Mouse (Mus musculus) gastrocnemius, postnatal 14 days (tissue): Measurements from ENCODE around the gene Vmn1r115. TPM values are rescaled to one million over a fixed set of nuclear protein-coding genes. Genes with fewer than 3 reads are reported as not detected.
"Not testable (repeated sequence)": the region's sequence is repeated elsewhere in the genome, so short reads cannot be mapped to it uniquely, and the experiment has no call there.

Experiments
- DNase-seq: peaks from one replicate; pipeline ENCODE4 v3.0.0; 2021; ENCODE audit warnings: mixed read lengths
- intact Hi-C: fragments of 180-260 bp; cut with DNase I; formaldehyde crosslinking; loops from one replicate; pipeline ENCODE4 v1.15.1; 2025; ENCODE audit warnings: low total_unique reads
- long read RNA-seq, 2 experiments: library from polyadenylated mRNA; stranded (forward); transcript quantifications; one replicate each; pipeline ENCODE4 v2.0.0; 2021
- total RNA-seq, 2 experiments: library from RNA; stranded (reverse); gene quantifications; 2 replicates each; pipeline ENCODE4 v1.2.3; 2021

The Vmn1r115 gene
- not detected for total RNA-seq
- long read RNA-seq, experiment 1: 0 reads
- long read RNA-seq, experiment 2: 0 reads

- DNase-seq, intact Hi-C loops: not testable (repeated sequence)
These were observed at the start of gene Vmn1r115 for GRCm38 (mm10) chr7:20844885-20845284. Vmn1r115 (minus strand) TSS chr7:20844985.

GRCm38 (mm10) chr7:20884021-20884420, 39.2 kb upstream of the Vmn1r115 start, which contains the start of gene Vmn1r117:
Vmn1r117 (minus strand) TSS chr7:20884121.
- DNase-seq, intact Hi-C loops: not testable (repeated sequence)

- intact Hi-C loops, DNase-seq: not testable (repeated sequence)
These were observed 27.2 kb upstream of the Vmn1r115 start, which contains the start of gene Vmn1r116 for GRCm38 (mm10) chr7:20871956-20872355. Vmn1r116 (plus strand) TSS chr7:20872256.

GRCm38 (mm10) chr7:20812086-20812485, 32.7 kb downstream of the Vmn1r115 start, which contains the start of gene Vmn1r114:
Vmn1r114 (minus strand) TSS chr7:20812186.
- DNase-seq, intact Hi-C loops: not testable (repeated sequence)

Other genes with a start within 250 kb of the Vmn1r115 start
- not detected for gene Gm4513, start 246.0 kb downstream of the Vmn1r115 start, total RNA-seq
- not detected for gene Vmn1r107, start 176.1 kb downstream of the Vmn1r115 start, total RNA-seq
- not detected for gene Vmn1r111, start 141.8 kb downstream of the Vmn1r115 start, total RNA-seq
- not detected for gene Gm10668, start 114.4 kb downstream of the Vmn1r115 start, total RNA-seq
- not detected for gene Vmn1r112, start 73.8 kb downstream of the Vmn1r115 start, total RNA-seq
- gene Vmn1r113, start 57.7 kb downstream of the Vmn1r115 start, total RNA-seq: not detected
- gene Vmn1r114, start 32.8 kb downstream of the Vmn1r115 start, total RNA-seq: not detected
- gene Vmn1r116, start 27.3 kb upstream of the Vmn1r115 start, total RNA-seq: not detected
- gene Vmn1r117, start 39.1 kb upstream of the Vmn1r115 start, total RNA-seq: not detected
- gene Vmn1r118, start 67.4 kb upstream of the Vmn1r115 start, total RNA-seq: not detected
- gene Vmn1r119, start 167.5 kb upstream of the Vmn1r115 start, total RNA-seq: not detected
- gene Vmn1r120, start 208.8 kb upstream of the Vmn1r115 start, total RNA-seq: not detected